Mouse (Mus musculus) thymus, adult 2 months (tissue): ENCODE measurements around the gene Opalin. TPM values are rescaled to one million over a fixed set of nuclear protein-coding genes. Genes with fewer than 3 reads are reported as not detected.

Experiments used
- DNase-seq: peaks from one replicate; pipeline ENCODE4 v3.0.0; 2021
- H3K27ac ChIP-seq: fragments of 200-500 bp; 2 replicates; pipeline ENCODE4 v1.5.1; 2012; ENCODE audit warnings: low read length, control low read depth; ENCODE audit not compliant: control insufficient read depth, insufficient read depth
- H3K27me3 ChIP-seq: fragments of 200-500 bp; 2 replicates; pipeline ENCODE4 v1.6.1; 2012; ENCODE audit warnings: mild to moderate bottlenecking, low read length, moderate library complexity, mixed read lengths; ENCODE audit not compliant: control insufficient read depth, insufficient read depth
- H3K36me3 ChIP-seq: fragments of 200-500 bp; 2 replicates; pipeline ENCODE4 v1.6.1; 2012; ENCODE audit warnings: mild to moderate bottlenecking, low read length, moderate library complexity; ENCODE audit not compliant: control insufficient read depth, insufficient read depth
- H3K4me1 ChIP-seq: fragments of 200-500 bp; replicated peaks from 2 replicates; pipeline ENCODE4 v1.6.1; 2012; ENCODE audit warnings: low read length; ENCODE audit not compliant: control insufficient read depth, insufficient read depth
- H3K4me3 ChIP-seq: fragments of 200-500 bp; 2 replicates; pipeline ENCODE4 v1.5.1; 2012; ENCODE audit warnings: mild to moderate bottlenecking, low read length, control low read depth, moderate library complexity; ENCODE audit not compliant: control insufficient read depth, insufficient read depth
- CTCF ChIP-seq: fragments of 200-500 bp; IDR thresholded peaks from 2 replicates; pipeline ENCODE4 v1.5.1; 2012; ENCODE audit warnings: mild to moderate bottlenecking, control low read depth, low read length, moderate library complexity, borderline replicate concordance; ENCODE audit not compliant: control insufficient read depth, poor library complexity, insufficient read depth; ENCODE audit errors: extremely low read depth
- POLR2A ChIP-seq: fragments of 200-500 bp; IDR thresholded peaks from 2 replicates; pipeline ENCODE4 v1.6.1; 2012; ENCODE audit warnings: mild to moderate bottlenecking, low read length, control low read depth, moderate library complexity; ENCODE audit not compliant: control insufficient read depth, poor library complexity, insufficient read depth; ENCODE audit errors: extremely low read depth
- WGBS: fragments of 180-500 bp; shearing (Covaris S2); methylation state at CpG from one replicate; pipeline ENCODE4 v1.1.7; 2018; 5-methylcytosine and 5-hydroxymethylcytosine counted together
- polyA plus RNA-seq: library from polyadenylated mRNA; depleted of rRNA; stranded (reverse); fragments of >200 nt; gene quantifications from 2 replicates; pipeline ENCODE4 v1.2.3, GENCODE M21; 2012; rRNA removed

Gene Opalin
- 0.13 TPM in 1 of 2 replicates, not detected in the other for polyA plus RNA-seq

DNA sequence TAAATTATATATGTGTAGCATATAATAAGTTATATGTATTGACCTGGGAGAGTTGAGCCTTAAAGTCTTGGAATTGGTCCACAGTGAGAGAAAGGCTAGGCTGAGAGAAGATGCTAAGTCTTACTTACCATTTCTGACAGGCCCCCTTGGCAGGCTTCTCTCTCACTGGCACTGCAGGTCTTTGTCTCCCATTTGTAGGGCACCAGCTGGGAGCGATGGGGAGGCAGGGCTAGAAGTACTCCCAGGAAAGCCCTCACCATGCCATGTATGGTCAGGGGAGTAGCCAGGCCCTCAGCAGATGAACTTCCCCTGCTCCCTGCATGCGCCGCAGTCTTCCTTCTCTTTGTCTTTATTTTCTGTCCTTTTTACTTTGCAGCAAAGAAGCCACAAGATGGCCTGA, at the start of gene Opalin:
TSS of gene Opalin (minus strand) at position 208 of the 400 bp plus-strand sequence.
- no peak for DNase-seq
- no peak for TF ChIP-seq CTCF
- no peak within 1 kb of the TSS for H3K4me3 ChIP-seq
- no peak within 1 kb of the TSS for H3K27ac ChIP-seq
- H3K4me1 ChIP-seq = no peaks in the 10 kb centered on the region
- WGBS = 90% methylated on average over 3 of the region's 3 CpGs
- no peaks in the 10 kb centered on the region for H3K36me3 ChIP-seq
- H3K27me3 ChIP-seq = no peaks in the 10 kb centered on the region

DNA sequence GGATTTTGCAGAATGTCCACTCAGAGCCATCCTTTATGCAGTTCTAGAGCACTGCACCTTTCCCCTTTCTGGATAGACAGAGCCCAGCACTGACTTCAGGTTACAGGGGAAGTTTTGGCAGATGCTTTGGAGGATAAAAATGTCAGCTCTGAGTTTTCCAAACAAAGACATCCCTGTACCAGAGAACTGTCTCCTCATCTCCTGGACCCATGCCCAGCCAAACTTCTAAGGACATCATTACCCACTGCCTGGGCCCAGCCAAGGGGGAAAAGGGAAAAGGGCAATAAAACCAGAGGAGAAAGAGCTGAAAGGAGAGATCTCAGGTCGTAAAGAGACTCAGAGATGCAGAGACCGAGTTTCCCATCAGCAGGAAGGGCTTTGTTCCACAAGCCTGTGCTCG, 46.1 kb upstream of the Opalin start:
- H3K27me3 ChIP-seq = no peaks in the 10 kb centered on the region
- no peak for DNase-seq
- H3K4me3 ChIP-seq = no peak overlapping the region
- 54% methylated on average over 3 of the region's 3 CpGs for WGBS
- H3K36me3 ChIP-seq = no peaks in the 10 kb centered on the region
- no peak for TF ChIP-seq CTCF
- TF ChIP-seq POLR2A = no peak
- H3K4me1 ChIP-seq = no peaks in the 10 kb centered on the region
- H3K27ac ChIP-seq = no peak overlapping the region

DNA sequence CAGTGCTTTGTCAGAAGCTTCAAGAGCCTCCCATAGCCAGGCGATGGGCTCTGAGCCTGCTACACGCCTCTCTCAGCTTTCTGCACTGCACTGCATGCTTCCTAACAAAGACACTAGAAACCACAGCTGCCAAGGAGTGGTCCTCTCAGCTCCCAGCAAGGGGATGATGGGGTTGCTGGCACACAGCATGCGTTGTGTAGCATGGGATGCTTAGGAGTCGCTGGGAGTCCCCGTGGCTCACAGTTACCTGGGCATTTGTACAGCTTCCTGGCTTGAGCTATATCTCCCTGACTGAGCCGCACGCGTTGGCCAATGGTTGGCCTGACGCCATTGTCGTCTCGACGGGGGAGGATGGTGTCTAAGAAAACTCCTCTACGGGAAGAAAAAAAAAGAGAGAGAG, 43.0 kb upstream of the Opalin start:
- H3K27me3 ChIP-seq = no peaks in the 10 kb centered on the region
- no peak for TF ChIP-seq CTCF
- no peak for TF ChIP-seq POLR2A

DNA sequence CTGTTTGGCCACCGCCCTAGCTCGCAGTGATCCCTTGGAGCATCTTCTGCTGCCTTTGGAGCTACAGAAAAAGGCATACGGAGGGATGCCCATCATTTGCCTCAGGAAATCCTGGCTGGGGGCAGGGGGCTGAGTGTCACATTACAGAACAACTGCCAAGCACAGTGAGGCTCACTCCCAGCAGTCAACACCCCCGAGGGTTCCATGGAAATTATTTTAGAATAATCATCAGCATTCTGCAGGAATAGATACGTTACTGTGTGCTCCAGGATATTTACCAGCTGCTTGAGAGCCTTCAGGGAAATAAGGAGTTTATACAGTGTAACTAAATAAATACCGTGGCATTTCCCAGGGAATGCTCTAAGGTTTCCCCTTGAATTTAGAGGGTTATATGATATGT, 41.4 kb upstream of the Opalin start:
- no peak for DNase-seq
- H3K36me3 ChIP-seq = no peaks in the 10 kb centered on the region
- no peaks in the 10 kb centered on the region for H3K4me1 ChIP-seq
- H3K4me3 ChIP-seq = no peak overlapping the region
- no peaks in the 10 kb centered on the region for H3K27me3 ChIP-seq
- no peak overlapping the region for H3K27ac ChIP-seq
- TF ChIP-seq POLR2A = no peak
- no peak for TF ChIP-seq CTCF
- WGBS = 75% methylated on average over 6 of the region's 6 CpGs

More for the DNA sequence above, 43.0 kb upstream of the Opalin start:
- no peak overlapping the region for H3K27ac ChIP-seq
- no peaks in the 10 kb centered on the region for H3K4me1 ChIP-seq
- 89% methylated on average over 13 of the region's 13 CpGs for WGBS
- H3K4me3 ChIP-seq = no peak overlapping the region
- no peaks in the 10 kb centered on the region for H3K36me3 ChIP-seq
- no peak for DNase-seq

DNA sequence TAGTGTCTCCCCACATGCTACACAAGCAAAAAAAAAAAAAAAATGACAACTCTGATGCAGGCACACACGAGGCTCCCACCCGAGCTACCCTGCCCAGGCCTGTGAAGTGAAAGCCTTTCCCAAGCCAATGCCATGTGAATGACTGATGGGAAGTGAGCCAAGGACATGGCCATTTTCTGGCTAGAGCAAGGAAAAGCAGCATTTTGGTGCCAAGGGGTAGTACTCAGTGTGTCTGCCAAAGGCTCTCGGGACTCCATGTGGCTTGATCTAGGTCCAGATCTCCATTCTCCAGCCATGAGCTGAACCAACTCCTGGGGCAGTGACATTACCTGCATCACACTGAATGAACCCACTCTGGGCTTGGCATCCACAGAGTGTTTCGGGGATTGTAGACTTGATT, 40.4 kb upstream of the Opalin start:
- 85% methylated on average over 4 of the region's 4 CpGs for WGBS
- no peak for DNase-seq
- Histone ChIP-seq H3K27me3 (no peaks in the 10 kb centered on the region), H3K4me1 (no peaks in the 10 kb centered on the region), H3K4me3 (no peak overlapping the region), H3K27ac (no peak overlapping the region), H3K36me3 (no peaks in the 10 kb centered on the region)
- TF ChIP-seq CTCF (no peak), POLR2A (no peak)

DNA sequence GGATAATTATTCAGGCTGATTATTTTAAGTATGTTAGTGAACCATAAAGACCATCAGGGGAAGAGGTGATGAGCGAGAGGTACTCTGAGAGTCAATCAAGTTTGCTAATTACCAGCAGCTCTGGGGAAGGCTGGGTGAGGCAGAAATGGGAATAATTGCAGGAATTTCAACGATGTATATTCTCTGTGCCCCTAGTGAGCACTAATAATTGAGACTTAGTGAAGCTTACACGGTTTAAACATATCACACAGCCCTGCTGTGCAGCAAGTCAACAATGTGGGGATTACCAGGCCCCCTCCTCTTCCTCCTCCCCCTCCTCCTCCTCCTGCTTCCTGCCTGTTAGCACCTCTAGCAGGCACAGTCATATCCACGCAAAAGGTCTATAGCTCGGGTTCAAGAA, 37.7 kb upstream of the Opalin start:
- Histone ChIP-seq H3K27ac (no peak overlapping the region), H3K4me3 (no peak overlapping the region), H3K4me1 (no peaks in the 10 kb centered on the region), H3K36me3 (no peaks in the 10 kb centered on the region), H3K27me3 (no peaks in the 10 kb centered on the region)
- WGBS = 42% methylated on average over 5 of the region's 5 CpGs
- TF ChIP-seq POLR2A (no peak), CTCF (no peak)
- no peak for DNase-seq

DNA sequence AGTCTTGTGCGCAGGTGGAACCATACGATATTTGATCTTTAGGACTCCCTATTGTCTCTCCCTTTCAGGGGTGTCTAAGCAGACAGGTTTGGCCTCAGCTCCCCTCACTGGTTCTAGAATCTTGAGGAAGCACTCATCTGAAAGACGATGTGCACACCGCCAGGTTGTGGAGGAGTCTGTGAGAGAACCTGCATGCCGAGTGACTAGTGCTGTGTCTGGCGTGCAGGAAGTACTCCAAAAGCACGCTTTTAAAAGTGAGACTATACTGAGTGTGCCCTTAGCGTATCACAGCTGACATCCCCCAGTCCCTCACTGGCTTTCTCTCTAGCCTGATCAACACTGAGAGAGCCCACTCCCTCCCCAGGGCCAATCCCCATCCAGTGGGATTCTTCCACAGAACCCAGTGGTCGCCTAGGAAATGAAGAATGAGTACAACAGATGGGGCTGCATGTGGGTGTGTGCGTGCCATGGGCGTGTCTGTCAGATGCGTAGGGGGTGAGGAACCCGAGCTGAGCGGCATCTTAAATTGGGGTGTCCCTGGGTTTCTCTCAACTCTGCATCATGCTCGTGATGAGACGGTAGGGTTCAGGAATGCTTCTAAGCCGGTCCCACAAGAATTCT, 37.1 kb upstream of the Opalin start:
- Histone ChIP-seq H3K36me3 (no peaks in the 10 kb centered on the region), H3K4me1 (no peaks in the 10 kb centered on the region), H3K27me3 (no peaks in the 10 kb centered on the region), H3K27ac (no peak overlapping the region), H3K4me3 (no peak overlapping the region)
- 84% methylated on average over 17 of the region's 17 CpGs for WGBS
- no peak for DNase-seq
- no peak for TF ChIP-seq CTCF
- no peak for TF ChIP-seq POLR2A
